Mouse (Mus musculus): Measurements from ENCODE around the gene Cc2d2a.

Cc2d2a gene

DNA sequence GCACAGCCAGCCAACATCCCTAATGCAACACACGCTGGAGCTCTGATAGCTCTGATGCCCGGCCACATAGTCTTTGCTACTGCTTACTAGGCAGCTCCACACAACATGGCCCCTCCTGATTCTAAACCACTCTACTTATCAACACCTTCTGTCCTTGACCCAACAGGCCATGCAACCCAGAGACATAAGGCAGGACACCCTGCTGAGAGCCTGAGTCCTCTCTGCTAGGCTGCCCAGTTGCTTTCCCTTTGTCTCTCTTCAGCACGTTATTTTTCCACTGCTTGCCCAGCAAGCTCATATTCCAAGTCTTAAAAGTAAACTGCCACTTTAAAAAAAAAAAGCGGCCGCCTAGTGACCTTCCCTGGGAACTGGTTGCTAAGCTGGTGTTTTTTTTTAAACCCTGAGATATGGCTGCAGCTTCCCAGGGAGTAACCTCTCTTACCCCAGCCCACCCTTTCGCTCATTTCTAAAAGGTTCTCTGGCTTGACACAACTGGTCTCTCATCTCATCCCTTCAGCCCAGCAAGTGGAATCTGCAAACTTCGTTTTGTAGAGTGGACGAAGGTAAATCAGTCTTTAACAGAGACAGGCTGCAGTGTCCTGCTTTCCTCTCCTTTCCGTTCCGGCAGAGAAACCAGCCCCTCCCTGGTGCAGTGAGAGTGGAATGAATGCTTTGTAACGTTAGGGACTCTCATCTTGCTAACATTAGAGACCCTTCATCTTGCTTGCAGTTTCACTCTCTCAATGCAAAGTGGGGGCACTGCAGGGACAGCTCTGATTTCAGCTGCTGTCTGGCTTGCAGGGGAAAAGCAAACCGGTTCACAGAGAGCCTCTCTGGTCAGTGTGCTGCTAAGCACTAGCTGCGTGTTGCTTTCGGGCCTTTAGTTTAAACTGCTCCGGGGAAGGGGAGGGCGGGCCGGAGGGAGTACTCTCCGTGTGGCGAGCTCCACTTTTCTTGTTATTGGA, at the start of gene Cc2d2a:
Gene Cc2d2a, plus strand, starts transcription at position 350 of the 965 bp plus-strand sequence.
- peak; percentile 54 to 55 for DNase-seq

DNA sequence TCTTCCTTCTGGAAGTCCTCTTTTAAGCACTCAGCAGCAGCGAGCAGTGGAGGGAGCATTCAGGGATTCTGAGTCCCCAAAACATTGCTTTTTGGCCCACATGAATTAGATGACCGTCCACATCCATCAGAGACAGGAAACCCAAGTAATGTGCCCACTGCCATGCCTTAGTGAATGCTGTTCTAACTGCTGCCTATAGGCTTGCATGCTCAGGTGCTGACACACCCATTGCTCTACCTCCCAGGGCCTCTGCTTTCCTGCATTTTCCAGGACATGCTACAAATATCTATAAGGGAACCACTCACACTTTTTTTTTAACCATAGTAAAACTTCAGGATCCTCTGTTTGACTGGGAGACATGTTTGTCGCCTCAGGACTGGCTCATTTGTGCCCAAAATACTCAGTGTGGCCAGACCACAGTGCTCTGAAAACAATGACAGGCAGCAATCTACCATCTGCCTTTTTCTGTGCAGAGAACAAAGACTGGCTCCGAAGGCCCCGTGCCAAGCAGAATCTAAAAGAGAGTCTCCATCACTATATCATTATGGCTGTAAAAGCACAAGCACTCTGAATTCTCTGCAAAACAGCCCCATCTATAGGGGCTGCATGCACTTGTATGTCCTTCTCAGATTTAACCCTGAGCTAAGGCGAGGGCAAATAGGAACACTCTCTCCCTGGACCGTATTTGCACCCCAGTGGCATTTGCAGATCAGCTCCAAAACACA, 40.4 kb upstream of the Cc2d2a start:
- peak in 1 of 2 experiments; percentile 12 for DNase-seq

DNA sequence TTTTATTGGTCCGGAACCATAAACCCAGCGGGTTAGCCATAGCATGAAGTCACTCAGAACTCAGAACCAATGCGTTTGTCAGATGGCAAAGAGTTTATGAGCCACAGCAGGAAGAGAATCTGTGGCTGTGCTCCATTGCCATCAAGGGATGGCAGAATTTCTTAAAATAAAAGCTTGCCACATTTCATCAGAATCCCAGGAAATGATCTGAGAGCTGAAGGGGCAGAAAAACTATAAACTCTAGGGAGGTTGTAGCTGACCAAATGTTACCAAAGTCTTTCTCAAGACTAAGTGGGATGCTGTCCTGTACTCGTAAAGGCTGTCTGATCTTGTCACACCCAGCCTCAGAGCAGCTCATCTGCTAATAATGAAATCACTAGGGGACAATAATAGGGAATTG, 36.7 kb upstream of the Cc2d2a start:
- DNase-seq: no peak

DNA sequence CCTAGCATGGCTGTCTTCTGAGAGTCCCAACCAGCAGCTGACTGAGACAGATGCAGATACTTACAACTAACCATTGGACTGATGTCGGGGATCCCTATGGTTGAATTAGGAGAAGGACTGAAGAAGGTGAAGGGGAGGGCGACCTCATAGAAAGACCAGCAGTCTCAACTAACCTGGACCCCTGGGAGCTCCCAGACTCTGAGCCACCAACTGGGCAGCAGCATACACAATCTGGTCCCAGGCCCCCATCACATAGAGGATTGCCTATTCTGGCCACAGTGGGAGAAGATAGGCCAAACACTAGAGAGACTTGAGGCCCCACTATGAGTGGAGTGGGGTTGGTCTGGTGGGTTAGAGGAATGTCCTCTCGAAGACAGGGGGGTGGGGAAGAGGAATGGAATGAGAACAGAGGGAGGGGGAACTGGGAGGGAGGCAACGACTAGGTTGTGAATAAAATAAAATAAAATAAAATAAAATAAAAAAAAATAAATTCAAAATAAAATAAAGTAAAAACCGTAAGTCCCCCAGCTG, 28.0 kb upstream of the Cc2d2a start:
- DNase-seq: no peak

GRCm38 (mm10) chr5:43634602-43635081, 27.5 kb upstream of the Cc2d2a start:
- DNase-seq: peak in 1 of 2 experiments; percentile 25

DNA sequence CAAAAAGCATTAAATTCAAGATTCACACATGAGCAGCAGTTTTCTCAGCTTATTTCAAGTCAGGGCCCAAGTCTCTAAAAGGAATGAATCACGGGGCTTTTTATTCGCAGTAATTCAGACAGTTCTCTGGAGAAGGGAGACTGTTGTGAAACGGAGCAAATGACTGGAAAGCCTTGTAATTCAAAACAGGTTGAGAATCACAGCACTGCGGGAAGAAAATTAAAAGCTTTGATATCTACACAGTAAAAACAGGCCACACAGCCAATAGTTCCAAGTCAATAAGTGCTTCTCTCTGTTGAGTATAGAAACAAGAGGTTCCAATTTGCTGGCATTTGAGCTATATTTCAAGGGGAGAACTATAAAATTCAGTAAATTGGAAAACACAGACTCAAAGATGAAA, 17.1 kb upstream of the Cc2d2a start:
- DNase-seq: no peak

- peak; percentile 28 to 48 for DNase-seq
These were observed 14.9 kb upstream of the Cc2d2a start for GRCm38 (mm10) chr5:43647098-43647774.

DNA sequence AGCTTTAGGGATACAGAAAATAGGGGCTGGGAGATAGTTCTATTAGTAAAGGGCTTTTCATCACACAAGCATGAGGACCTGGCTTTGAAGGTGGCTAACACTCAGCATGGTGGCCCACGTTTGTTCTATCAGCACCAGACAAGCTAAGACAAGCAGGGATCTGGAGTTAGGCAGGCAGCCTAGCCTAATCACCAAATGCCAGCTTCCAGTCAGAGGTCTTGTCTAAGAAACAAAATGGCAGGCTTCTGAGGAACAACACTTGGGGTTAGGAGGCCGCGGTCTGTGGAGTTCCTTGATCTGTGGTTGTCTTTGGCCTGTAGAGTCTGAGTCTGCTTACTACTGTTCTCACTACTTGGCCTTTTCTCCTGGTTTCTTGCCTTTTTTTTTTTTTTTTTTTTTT, 648 bp upstream of the Cc2d2a start:
- no peak for DNase-seq

DNA sequence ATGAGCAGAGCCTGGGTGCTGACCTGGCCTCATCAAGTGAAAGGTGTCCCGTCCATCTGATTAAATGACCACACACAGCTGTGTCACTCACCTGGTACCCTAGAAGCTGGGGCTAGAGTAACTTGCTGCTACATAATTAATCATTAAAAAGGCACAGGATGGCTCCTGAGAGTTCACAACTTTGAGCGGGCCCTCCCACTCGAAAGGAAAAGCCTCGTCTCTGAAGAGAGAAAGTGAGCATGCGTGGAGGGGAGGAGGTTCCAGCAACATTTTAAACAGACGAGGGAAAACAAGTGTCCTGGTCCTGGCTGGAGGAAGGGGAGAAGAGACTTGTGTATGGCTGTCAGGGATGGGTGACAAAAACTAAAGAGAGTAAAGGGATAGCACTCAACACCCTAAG, 1.4 kb downstream of the Cc2d2a start:
- no peak for DNase-seq

- DNase-seq: peak; percentile 19 to 29
These were observed 3.0 kb downstream of the Cc2d2a start for GRCm38 (mm10) chr5:43665144-43665543.

- no peak for DNase-seq
These were observed 7.0 kb downstream of the Cc2d2a start for GRCm38 (mm10) chr5:43669118-43669645.

DNA sequence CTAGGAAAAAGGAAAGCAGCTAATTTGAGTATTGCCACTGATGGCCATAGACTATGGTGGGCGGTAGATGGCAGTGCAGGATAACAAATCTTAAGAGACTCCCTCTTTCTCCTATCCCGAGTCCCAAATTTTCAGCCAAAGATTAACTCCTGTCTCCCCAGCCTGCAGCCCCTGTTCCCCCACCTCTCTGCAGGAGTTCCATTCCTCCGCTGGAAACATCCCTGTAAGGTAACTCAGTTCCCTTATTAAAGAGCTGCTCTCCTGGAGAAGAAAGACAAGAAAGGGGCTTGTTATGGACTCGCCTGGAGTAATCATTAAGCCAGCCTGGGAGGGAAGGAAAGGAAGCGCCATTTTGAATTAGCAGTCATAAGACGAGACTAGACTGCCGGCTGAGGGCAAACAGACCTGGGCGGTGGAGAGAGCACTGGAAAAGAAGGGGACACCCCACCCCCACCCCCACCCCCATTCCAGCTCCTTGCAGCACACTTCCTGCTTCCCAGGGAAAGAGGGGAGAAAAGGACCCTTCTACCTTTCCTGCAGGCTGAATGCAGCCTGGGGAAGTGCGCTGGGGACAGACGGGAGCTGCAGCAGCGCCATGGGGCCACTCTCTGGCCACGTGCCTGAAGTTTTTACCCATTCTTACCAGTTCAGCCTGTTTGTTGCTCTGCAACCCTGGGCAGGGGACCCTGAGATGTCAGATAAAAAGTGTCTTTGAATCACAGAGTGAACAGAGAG, 10.2 kb downstream of the Cc2d2a start:
- DNase-seq: peak; percentile 89 to 92

GRCm38 (mm10) chr5:43673083-43673482, 10.9 kb downstream of the Cc2d2a start:
- DNase-seq: no peak

DNA sequence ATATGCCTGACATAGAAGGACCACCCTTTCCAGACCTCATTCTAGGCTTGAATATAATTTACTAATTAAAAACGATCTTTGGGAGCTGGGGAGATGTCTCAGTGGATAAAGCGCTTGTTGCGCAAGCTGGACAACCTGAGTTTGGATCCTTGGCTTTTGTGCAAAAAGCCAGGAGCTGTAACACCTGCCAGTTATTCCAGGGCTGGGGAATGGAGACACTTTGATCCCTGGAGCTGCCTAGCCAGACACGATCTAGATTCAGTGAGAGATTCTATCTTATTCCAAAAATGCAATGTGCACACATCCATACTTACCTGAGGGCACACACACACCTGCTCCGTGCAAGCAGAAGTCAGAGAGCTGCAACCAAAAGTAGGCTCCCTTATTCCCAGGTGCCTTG, 23.3 kb downstream of the Cc2d2a start:
- DNase-seq: no peak

- no peak for DNase-seq
These were observed 30.3 kb downstream of the Cc2d2a start for GRCm38 (mm10) chr5:43692489-43692888.

DNA sequence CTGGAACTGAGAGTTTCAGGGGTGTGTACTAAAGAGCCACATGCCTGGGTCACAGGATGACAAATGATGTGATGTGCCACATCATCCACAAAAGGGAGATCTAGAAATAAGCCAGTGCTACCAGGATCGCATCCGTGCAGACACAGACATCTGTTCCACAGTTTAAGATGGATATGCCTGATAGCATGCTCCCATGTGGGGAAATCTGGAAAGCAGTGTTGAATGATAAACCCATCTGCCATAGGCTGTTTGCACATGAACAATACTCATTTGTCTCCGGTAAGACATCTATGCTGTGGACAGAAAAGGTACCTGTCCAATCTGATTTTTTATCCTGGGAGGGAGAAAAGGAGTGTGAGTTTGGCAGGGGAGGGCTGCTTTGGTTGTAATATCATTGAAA, 35.0 kb downstream of the Cc2d2a start:
- DNase-seq: no peak

DNA sequence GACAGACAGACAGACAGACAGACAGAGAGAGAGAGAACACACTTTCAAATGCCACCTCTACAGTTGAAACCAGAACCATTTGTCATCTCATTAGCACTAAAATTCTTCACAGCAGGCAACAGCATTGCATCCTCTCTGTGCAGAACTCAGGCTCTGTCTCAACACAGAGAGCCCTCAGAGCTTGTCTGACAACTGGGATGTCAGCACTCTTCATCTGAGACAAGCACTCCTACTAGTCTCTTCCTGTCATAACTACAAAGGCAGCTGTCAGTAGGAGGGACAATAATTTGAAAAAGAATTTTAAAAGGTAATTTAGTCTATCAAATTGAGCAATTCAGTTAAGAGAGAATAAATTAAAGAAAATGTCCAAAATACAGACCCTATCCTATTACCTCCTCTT, 37.1 kb downstream of the Cc2d2a start:
- DNase-seq: no peak

DNA sequence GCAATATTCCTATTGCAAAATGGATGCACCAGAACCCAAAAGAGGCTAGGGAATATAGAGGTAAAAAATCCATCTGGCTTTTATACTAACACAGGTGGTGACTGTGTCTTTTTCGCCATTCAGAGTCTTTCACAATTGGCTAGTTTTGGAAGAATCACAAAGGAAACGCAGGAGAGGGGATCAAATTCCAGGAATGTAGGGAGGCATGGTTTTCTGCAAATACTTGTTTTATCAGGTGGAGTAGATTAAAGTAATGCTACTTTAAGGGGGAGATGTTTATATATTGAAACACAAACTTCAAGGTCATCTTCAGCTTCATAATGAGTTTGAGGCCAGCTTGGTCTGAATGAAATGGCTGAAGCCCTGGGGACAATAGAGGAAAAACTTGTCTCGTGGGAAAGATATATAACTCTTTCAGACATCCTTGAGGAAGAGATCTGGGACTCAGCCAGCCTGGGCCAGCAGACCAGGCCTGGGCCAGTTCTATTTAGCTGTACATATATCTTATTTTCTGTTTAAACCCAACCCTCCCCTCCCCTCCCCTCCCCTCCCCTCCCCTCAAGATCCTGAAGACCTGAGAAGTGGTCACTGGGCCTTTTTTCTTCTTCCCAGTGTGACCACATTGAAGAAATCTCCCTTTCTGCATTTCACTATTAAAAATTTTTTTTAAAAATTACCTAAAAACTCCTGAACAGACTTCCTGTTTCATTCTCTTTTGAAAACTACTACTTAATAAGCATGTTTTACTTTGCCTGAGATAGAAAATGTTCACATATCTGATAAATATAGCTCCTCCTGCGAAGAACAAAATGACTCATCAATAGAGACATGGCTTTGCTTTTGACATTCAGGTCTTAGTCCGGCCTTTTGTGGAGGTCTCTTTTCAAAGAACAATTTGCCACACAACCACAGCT, 59.6 kb downstream of the Cc2d2a start:
- DNase-seq: no peak

DNA sequence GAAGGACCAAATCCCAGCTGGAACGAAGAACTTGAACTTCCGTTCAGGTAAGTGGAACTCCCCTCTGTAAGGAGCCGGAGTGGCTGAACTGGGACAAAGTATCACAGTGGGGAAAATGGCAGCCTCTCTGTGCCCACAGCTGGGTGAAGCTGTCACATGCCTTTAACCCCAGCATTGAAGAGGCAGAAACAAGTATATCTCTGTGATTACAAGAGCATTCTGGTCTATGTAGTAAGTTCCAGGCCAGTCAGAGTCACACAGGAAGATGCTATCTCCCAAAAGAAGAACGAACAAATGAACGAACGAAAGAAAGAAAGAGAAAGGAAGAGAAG, 60.3 kb downstream of the Cc2d2a start:
- DNase-seq: no peak

DNA sequence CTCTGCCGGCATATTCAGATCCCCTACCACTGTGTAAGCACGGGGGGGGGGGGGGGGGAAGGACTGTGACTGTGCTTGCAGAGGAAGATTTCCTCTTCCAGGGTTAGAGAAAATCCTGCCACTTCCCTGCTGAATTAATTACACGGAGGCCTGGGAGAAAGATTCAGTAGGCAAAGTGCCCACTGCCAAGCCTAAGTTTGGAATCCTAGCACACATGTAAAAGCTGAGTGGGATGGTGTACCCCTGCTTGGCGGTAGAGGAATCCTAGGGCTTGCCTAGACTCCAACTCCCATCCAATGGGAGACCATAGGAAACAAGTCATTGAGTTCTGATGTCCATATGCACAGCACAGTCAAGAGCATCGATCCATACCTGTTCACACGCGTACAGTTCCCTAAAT, 61.7 kb downstream of the Cc2d2a start:
- DNase-seq: no peak
